Comparison of ENCODE assay signal across 27 mouse cellular contexts in the genomic region with DNA sequence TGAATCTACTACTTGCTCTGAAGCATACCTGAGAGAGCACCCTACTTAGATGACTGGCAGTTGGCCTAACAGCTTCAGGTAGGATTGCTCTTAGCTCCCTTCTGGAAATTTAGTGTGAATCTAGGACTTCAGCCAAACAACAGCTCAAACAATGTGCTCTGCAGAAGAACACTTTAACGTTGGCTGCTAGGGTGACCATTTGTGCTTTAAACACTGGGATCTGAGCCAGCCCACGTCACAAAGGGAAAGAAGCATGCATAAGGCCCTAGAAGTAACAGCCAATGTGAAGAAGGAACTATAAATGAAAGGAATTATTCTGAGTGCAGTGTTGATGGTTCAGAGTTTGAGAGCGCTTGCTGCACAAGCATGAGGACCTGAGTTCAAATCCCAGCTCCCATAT.
A peak's percentile ranks its signal among the peaks of the same experiment; 100 is the strongest.
DNase-seq lines count a peak whose midpoint lies in the region; ATAC-seq and TF ChIP-seq lines count a peak whose summit lies in the region.
"Had no signal": no experiment of that assay in that cellular context is flagged by ENCODE, and none has a peak within 500 bp of the region (broad histone marks: within the 10 kb centered on the region; RNA-seq: fewer than 3 reads in every experiment).

No protein-coding gene starts in this region.

- ATAC-seq in heart, embryonic 16.5 days (replicated peaks; ENCODE audit: extremely low read depth, insufficient read depth, low FRiP score) = 0 out of 2 replicates have a peak, but pooled peaks have one; percentile 37
- peak; percentile 91 for ATAC-seq in lung, postnatal 0 days
- ATAC-seq in midbrain, embryonic 13.5 days = no peak
- ATAC-seq: CD4-positive, CD25-positive, alpha-beta regulatory T cell, adult 4 months; forebrain, embryonic 13.5 days; intestine, postnatal 0 days had no signal

- H3K9me3 ChIP-seq in heart, embryonic 16.5 days (replicated peaks; ENCODE audit: control insufficient read depth, low read length) = peaks cover 3% of the 10 kb centered on the region; the same call in 1 of the 2 replicates
- no peaks in the 10 kb centered on the region for H3K9me3 ChIP-seq in lung, postnatal 0 days (ENCODE audit: low read length)
- H3K9me3 ChIP-seq in midbrain, embryonic 13.5 days = no peaks in the 10 kb centered on the region; the same call in 1 of the 2 replicates
- H3K9me3 ChIP-seq: limb, embryonic 12.5 days had no signal

- intact Hi-C loops in left cerebral cortex, postnatal 36 days (cut with DNase I) = loop anchor here (5.0 to 10.0 kb wide), 2 partner anchors 304 to 712 kb away; no protein-coding TSS in a partner anchor

- H3K4me1 ChIP-seq in heart, embryonic 16.5 days (ENCODE audit: control insufficient read depth, insufficient read depth, low read length) = peaks cover 6% of the 10 kb centered on the region; the same call in 1 of the 2 replicates
- H3K4me1 ChIP-seq in lung, adult 2 months (ENCODE audit: control insufficient read depth, insufficient read depth, low read length) = no peaks in the 10 kb centered on the region
- H3K4me1 ChIP-seq in lung, postnatal 0 days (ENCODE audit: insufficient read depth, low read depth, low read length) = no peaks in the 10 kb centered on the region
- H3K4me1 ChIP-seq in midbrain, embryonic 13.5 days (replicated peaks) = no peaks in the 10 kb centered on the region
- H3K4me1 ChIP-seq: forebrain, embryonic 13.5 days; limb, embryonic 12.5 days; neural tube, embryonic 12.5 days had no signal

- no peak overlapping the region for H3K4me2 ChIP-seq in heart, embryonic 16.5 days (ENCODE audit: low read depth, low read length)
- H3K4me2 ChIP-seq in lung, postnatal 0 days (replicated peaks; ENCODE audit: low read depth, low read length) = no peak overlapping the region
- no peak overlapping the region for H3K4me2 ChIP-seq in midbrain, embryonic 13.5 days (replicated peaks)
- H3K4me2 ChIP-seq: forebrain, embryonic 13.5 days; heart, embryonic 13.5 days; hindbrain, embryonic 14.5 days; limb, embryonic 12.5 days; liver, embryonic 11.5 days; midbrain, embryonic 11.5 days; neural tube, embryonic 12.5 days had no signal

- TF ChIP-seq EP300 in lung, postnatal 0 days (IDR thresholded peaks at IDR 0.05) = peak; percentile 55

- TF ChIP-seq POLR2A in lung, adult 2 months (IDR thresholded peaks at IDR 0.05; ENCODE audit: borderline replicate concordance, extremely low read depth, low read depth, low read length) = no peak

- TF ChIP-seq CTCF in lung, adult 2 months (IDR thresholded peaks at IDR 0.05; ENCODE audit: insufficient read depth, low read length) = no peak
- no peak for TF ChIP-seq CTCF in lung, postnatal 0 days (IDR thresholded peaks at IDR 0.05)

- H3K27ac ChIP-seq in heart, embryonic 16.5 days (ENCODE audit: low read length) = peak overlapping the region; percentile 62
- 0 out of 2 replicates have a peak overlapping the region, but pooled peaks have one; percentile 26 for H3K27ac ChIP-seq in lung, postnatal 0 days (ENCODE audit: low read length)
- H3K27ac ChIP-seq in midbrain, embryonic 13.5 days = no peak overlapping the region
- H3K27ac ChIP-seq: forebrain, embryonic 13.5 days; hindbrain, embryonic 14.5 days; limb, embryonic 12.5 days; neural tube, embryonic 12.5 days; stomach, postnatal 0 days had no signal

- no peaks in the 10 kb centered on the region for H3K36me3 ChIP-seq in heart, embryonic 16.5 days (ENCODE audit: control insufficient read depth, insufficient read depth)
- no peaks in the 10 kb centered on the region for H3K36me3 ChIP-seq in lung, postnatal 0 days (ENCODE audit: insufficient read depth, low read length)
- no peaks in the 10 kb centered on the region for H3K36me3 ChIP-seq in midbrain, embryonic 13.5 days
- H3K36me3 ChIP-seq: heart, embryonic 13.5 days; limb, embryonic 12.5 days; neural tube, embryonic 12.5 days had no signal

- 45% methylated on average over 3 of the region's 3 CpGs for WGBS in heart, embryonic 16.5 days
- 49% methylated on average over 3 of the region's 3 CpGs for WGBS in lung, adult 2 months
- WGBS in lung, postnatal 0 days = 37% methylated on average over 3 of the region's 3 CpGs
- WGBS in midbrain, embryonic 13.5 days = 81% methylated on average over 3 of the region's 3 CpGs

- H3K4me3 ChIP-seq in heart, embryonic 16.5 days (ENCODE audit: low read length) = no peak overlapping the region
- no peak overlapping the region for H3K4me3 ChIP-seq in lung, adult 2 months (replicated peaks; ENCODE audit: extremely low read depth, low read depth, low read length)
- no peak overlapping the region for H3K4me3 ChIP-seq in lung, postnatal 0 days (ENCODE audit: low read depth, low read length)
- H3K4me3 ChIP-seq in midbrain, embryonic 13.5 days (replicated peaks) = no peak overlapping the region
- H3K4me3 ChIP-seq: forebrain, embryonic 13.5 days; heart, embryonic 13.5 days; limb, embryonic 12.5 days; myocyte; neural tube, embryonic 12.5 days had no signal

- no peak overlapping the region for H3K9ac ChIP-seq in heart, embryonic 16.5 days (ENCODE audit: low read length)
- H3K9ac ChIP-seq in lung, postnatal 0 days (replicated peaks; ENCODE audit: low read depth) = no peak overlapping the region
- no peak overlapping the region for H3K9ac ChIP-seq in midbrain, embryonic 13.5 days (replicated peaks)
- H3K9ac ChIP-seq: forebrain, embryonic 13.5 days; heart, embryonic 13.5 days; hindbrain, embryonic 14.5 days; limb, embryonic 12.5 days; neural tube, embryonic 12.5 days had no signal

- no peak for DNase-seq in heart, adult 18-20 months
- peak; percentile 52 for DNase-seq in lung, adult 2 months
- DNase-seq in lung, postnatal 0 days (ENCODE audit: low spot score) = peak; percentile 92
- DNase-seq in lung, postnatal 4 days = peak; percentile 52 to 69
- no peak for DNase-seq in left cerebral cortex, postnatal 36 days (ENCODE audit: low spot score in 2 of 2)
- DNase-seq: cerebellum, adult 2 months; cerebellum, postnatal 14 days; gastrocnemius, postnatal 10 days; kidney, postnatal 10 days; layer of hippocampus, adult 9-11 months; right cerebral cortex, adult 18-20 months; spleen, adult 18-20 months; thymus, adult 18-20 months; thymus, postnatal 4 days had no signal

- no peaks in the 10 kb centered on the region for H3K27me3 ChIP-seq in heart, embryonic 16.5 days (ENCODE audit: control insufficient read depth, insufficient read depth, low read length)
- no peaks in the 10 kb centered on the region for H3K27me3 ChIP-seq in lung, postnatal 0 days (replicated peaks; ENCODE audit: insufficient read depth, low read length)
- no peaks in the 10 kb centered on the region for H3K27me3 ChIP-seq in midbrain, embryonic 13.5 days
- H3K27me3 ChIP-seq: forebrain, embryonic 13.5 days; heart, embryonic 13.5 days; limb, embryonic 12.5 days; neural tube, embryonic 12.5 days had no signal

Comparison
In these comparisons a context has a peak if more than half of its experiments do, and no peak if none do; other contexts are left out.
1. DNase-seq: peak in lung, adult 2 months (single experiment), lung, postnatal 0 days (single experiment) and lung, postnatal 4 days (2 of 2); none in heart, adult 18-20 months (0 of 2) and left cerebral cortex, postnatal 36 days (0 of 2).